Comparison of ENCODE assay signal across 25 mouse cellular contexts in the genomic region with DNA sequence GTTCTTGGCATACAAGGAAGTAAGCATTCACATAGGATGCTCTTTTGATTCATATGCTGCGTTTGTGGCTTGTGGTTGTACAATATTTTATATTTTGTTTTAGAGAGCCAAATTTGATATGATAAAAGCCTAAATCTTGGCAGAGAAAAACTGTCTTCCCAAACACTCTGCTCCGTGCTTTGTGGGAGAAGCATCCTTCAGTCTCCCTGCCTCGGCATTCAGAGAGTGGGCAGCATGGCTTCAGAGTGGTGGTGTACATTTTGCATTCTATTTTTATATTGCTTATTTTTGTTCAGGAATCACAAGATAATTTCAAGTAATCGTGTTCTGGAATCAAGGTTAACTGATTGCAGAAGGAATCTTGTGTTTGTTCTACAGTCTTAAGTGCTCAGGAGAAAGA. TPM values are rescaled to one million over a fixed set of nuclear protein-coding genes. Genes with fewer than 3 reads are reported as not detected.
"Had no signal": no experiment of that assay in that cellular context is flagged by ENCODE, and none has a peak within 500 bp of the region (broad histone marks: within the 10 kb centered on the region; RNA-seq: fewer than 3 reads in every experiment).

No protein-coding gene starts in this region.

- H3K9ac ChIP-seq: limb, embryonic 13.5 days; liver, embryonic 12.5 days; liver, embryonic 15.5 days; lung, embryonic 15.5 days; midbrain, embryonic 13.5 days; neural tube, embryonic 13.5 days had no signal

- H3K4me2 ChIP-seq: limb, embryonic 13.5 days; liver, embryonic 12.5 days; liver, embryonic 15.5 days; lung, embryonic 15.5 days; midbrain, embryonic 13.5 days; neural tube, embryonic 13.5 days had no signal

- H3K27me3 ChIP-seq: limb, embryonic 13.5 days; liver, embryonic 12.5 days; liver, embryonic 15.5 days; lung, embryonic 15.5 days; megakaryocyte, embryonic 14.5 days; midbrain, embryonic 13.5 days; neural tube, embryonic 13.5 days had no signal

- ATAC-seq: liver, embryonic 12.5 days; midbrain, embryonic 13.5 days; midbrain, embryonic 16.5 days had no signal

- H3K4me3 ChIP-seq: layer of hippocampus, adult 2 months; limb, embryonic 10.5 days; limb, embryonic 13.5 days; liver, embryonic 12.5 days; liver, embryonic 15.5 days; lung, embryonic 15.5 days; megakaryocyte, embryonic 14.5 days; midbrain, embryonic 10.5 days; midbrain, embryonic 13.5 days; myocyte; neural tube, embryonic 13.5 days had no signal

- H3K27ac ChIP-seq: kidney, postnatal 0 days; layer of hippocampus, adult 2 months; limb, embryonic 10.5 days; limb, embryonic 13.5 days; liver, embryonic 12.5 days; liver, embryonic 15.5 days; lung, embryonic 15.5 days; midbrain, embryonic 10.5 days; midbrain, embryonic 13.5 days; neural tube, embryonic 13.5 days; stomach, postnatal 0 days had no signal

- H3K4me1 ChIP-seq: limb, embryonic 13.5 days; liver, embryonic 15.5 days; midbrain, embryonic 10.5 days; midbrain, embryonic 13.5 days; neural tube, embryonic 13.5 days had no signal

- DNase-seq: kidney, postnatal 25 days; layer of hippocampus, adult 9-11 months; liver; lung, adult 18-20 months; lung, postnatal 10 days; lung, postnatal 36 days; retina, postnatal 1 day; right cerebral cortex, postnatal 14 days; right cerebral cortex, postnatal 4 days; thymus, postnatal 25 days had no signal

- H3K9me3 ChIP-seq: limb, embryonic 10.5 days; limb, embryonic 13.5 days; liver, embryonic 12.5 days; liver, embryonic 15.5 days; lung, embryonic 15.5 days; megakaryocyte, embryonic 14.5 days; midbrain, embryonic 10.5 days; midbrain, embryonic 13.5 days; neural tube, embryonic 13.5 days had no signal

RNA-seq across cellular contexts. Expression of a gene that starts 4.7 kb away (rescaled TPM):
- total RNA-seq: monocyte, adult 5-6 weeks had no signal
- polyA plus RNA-seq: myocyte had no signal

RNA-seq across cellular contexts. Expression of a gene that starts 44.8 kb away (rescaled TPM):
- polyA plus RNA-seq: kidney, postnatal 0 days; limb, embryonic 10.5 days; limb, embryonic 13.5 days; liver, embryonic 15.5 days; myocyte had no signal
